Mouse (Mus musculus) inflammation-experienced regulatory T-cells, adult 6 months (primary cell): ENCODE data around the gene Lingo2. TPM values are rescaled to one million over a fixed set of nuclear protein-coding genes. Genes with fewer than 3 reads are reported as not detected.

Experiments used
- ATAC-seq: one replicate; pipeline ENCODE4 v1.8.0; 2017
- polyA plus RNA-seq, 3 experiments: library from polyadenylated mRNA; unstranded; fragments of 100-300 nt; shearing (Covaris generic); gene quantifications; one replicate each; pipeline ENCODE4 v1.2.1; 2017

The Lingo2 gene
- polyA plus RNA-seq, 3 experiments from 2014 or later = 0.09 TPM; not detected in 2

DNA sequence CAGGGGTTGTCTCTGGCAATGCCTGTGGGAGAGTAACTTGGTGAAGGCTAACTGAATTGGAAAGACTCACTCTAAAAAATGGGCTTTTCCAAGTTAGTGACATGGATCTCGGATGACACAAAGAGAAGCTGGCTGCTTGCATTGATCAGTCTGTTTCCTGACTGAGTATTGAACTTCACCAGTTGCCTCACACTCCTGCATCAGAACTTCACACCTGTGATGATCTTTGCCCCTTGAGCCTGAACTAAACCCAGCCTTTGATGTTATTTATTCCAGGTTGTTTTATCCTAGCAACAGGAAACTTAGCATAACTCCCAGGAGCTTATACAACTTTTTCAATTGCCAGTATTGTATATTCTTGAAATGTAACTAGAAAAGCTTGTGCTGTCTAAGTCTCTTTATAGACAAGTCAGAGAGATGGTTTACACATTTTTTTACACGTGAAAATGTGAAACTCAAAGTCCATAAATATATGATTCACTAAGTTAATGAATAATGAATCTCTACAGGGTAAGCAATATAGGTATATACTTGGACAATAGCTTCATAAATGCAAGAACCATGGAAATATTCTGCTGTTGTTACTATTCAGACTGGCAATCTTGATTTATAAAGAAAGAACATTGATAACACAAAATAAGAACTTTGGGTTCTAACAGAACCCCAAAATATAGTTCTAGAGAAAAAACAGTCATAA lies 410.7 kb downstream of the Lingo2 start:
- ATAC-seq = no peak

DNA sequence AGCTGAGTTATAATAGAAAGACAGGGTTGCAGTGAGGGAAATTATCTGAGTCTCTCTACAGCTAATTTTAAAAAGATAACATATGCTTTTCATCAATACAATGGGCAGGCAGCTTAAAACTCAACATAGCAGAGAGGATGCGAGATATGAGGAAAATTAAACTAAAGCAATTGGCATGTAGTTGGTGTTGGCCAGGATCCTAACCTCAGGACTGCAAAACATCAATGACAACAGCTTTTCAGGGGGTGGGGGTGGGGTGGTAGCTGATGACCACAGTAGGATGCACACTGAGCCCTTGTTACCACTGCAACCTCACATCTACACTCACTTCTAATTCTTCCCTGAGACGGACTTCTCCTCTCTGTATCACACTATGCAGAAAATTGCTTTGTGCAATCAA lies 417.7 kb downstream of the Lingo2 start:
- no peak for ATAC-seq

DNA sequence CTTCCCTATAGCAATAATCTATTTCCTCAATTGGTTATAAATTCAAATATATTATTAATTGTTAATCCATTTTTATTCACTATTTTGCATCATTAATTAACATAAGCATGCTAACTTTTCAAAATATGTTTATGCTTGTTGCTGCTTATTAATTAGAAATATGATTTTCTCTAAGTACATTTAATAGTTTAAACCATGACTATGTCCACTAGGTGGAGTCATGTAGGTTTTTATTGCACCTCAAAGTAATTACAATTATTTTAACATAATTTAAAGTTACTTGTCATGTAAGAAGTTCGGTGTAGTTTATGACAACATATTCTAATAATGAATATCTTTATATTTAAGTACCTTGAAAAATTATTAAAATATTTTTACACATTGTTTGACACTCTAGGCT lies 461.3 kb downstream of the Lingo2 start:
- no peak for ATAC-seq

DNA sequence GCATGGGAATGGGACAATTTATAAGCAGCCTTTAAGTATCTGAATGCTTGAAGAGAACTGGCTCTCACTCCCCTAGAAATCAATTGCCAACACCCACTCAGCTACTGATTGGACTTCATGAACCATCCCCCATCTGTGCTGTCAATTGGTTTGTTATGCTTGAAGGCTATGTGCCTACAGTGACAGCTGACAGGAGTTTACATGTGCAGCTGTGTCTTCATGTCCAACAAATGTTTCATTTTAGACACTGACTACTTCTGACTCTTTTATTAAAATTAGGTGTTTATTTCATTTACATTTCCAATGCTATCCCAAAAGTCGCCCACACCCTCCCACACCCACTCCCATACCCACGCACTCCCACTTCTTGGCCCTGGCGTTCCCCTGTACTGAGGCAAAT lies 516.3 kb downstream of the Lingo2 start:
- ATAC-seq = no peak

DNA sequence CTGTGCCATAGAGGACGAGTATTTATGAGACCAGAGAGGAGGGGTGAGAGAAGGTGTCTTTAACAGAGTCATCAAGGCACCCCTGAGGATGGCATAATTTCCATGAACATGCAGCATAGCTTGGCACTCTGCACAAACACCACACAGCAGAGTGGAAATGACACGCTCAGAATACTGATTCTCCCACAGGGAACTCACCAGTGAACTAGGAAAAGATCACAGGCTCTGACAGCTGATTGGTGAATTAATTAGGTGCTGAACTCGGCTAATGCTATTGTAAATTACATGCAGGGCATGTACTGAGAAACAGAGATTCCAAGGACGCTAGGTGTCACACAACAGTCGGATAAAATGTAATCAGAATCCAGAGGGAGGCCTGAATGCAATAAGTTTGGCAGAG lies 525.4 kb downstream of the Lingo2 start:
- no peak for ATAC-seq

DNA sequence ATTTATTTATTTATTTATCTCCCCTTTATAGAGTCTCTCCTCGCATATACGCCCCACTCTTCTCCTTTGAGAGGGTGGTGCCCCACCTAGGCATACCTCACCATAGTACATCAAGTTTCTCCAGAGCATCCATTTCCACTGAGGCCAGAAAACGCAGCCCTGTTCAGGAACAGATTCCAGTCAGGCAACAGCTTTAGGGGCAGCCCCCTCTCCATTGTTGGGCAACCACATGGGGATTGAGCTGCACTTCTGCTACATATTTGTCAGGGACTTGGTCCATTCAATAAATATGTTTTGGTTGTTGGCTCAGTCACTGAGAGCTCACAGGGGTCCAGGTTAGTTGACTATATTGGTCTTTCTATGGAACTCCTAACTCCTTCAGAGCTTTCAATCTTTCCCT lies 544.2 kb downstream of the Lingo2 start:
- no peak for ATAC-seq

DNA sequence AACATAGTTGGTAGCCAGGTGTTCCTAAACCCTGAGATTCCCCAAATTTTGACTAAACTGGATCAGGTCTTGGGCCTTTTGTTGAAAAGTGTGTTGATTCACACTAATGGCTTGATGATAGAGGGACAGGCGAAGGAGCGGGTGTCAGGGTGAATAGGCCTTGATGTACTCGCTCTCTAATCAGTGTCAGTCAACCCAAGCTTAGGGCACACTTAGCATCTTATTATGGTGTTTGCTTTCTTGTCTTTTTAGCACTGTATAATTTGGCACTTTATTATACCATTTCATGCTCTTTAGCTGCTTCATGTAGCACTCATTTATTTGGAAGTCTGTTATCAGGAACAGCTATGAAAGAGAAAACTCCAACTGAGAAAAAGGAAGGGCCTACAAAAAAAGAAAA lies 582.6 kb downstream of the Lingo2 start:
- ATAC-seq = no peak

DNA sequence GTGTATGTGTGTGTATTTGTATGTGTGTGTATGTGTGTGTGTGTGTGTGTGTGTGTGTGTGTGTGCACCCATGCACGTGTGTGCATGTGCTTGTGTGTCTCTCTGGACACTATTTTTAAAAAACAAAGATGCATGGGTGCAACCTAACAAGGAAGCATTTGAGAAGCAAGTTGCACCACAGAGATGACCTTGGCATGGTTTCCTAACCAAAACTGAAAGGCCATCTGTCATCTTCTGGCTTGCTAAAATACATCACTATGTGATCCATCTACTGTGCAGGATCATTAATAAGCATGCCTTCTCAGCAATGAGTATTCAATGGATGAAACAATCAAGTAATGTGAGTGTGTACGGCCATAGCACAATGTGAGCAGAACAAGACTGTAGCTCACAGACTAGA lies 597.1 kb downstream of the Lingo2 start:
- no peak for ATAC-seq

DNA sequence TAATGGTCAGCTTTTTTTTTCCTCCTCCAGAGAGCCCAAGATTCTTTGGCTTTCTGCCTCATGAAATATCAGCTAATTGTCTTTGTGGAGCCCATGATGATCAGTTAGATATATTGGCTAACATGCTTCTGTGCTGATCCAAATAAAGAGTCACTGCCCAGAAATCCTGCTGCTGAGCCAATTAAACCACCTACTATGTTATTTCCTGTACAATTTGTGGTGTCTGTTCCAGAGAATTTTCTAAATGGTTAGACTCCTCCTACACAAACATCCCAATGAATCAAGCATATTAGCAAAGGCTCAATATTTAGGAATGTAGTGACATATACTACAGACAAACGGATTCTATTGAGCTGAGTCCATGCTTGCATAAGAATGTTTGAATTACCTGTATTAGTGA lies 619.8 kb downstream of the Lingo2 start:
- ATAC-seq = no peak

DNA sequence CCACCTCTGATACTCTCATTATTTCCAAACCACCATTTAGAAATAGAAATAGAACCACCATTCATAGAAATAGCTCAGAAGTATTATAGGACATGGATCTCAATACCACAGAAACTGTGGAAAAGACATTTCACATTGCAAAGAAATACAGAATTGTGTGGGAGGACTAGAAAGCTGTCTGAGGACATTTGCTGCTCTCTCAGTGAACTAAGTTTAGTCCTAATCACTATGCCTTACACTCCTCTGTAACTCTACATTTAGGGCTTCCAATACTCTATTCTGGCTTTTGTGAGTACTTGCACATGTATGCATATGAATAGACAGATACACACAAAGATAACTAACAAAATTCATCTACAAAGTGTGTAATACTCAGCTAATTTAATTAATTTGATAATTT lies 625.9 kb downstream of the Lingo2 start:
- no peak for ATAC-seq

DNA sequence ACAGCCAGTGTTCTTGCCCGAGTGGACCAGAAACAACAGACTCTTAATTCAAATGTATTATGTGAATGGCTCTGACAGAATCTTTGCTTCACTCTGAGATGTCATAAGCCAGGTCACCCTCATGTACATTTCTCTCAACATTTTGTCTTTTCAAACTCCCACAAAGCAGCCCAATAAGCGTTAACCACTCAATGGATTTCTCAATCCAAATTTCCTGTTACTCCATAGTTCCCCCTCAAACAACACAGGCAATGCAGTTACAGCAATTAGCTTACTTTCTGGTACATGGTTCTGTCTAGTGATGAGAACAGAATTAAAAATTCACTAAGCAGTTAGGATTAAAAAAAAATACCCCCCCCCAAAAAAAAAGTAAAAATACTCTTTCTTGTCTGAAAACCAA lies 638.5 kb downstream of the Lingo2 start:
- ATAC-seq = no peak

DNA sequence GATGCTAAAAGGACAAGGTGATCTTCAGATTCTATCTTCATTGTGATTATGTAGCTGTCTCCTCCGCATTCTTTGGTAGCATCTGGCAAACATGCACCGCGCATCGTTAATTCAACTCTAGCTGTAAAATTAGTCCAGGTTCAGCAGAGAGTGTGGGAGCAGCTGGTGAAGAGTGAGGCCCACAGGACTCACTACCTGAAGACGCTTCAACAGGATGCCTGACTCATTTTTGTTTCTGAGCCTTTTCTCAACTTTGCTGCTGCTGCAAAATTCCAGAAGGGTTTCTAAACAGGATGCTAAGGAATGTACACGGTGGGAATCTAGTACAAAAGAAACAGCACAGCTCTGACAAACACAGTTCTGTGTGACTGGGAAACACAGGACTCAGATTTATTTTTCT lies 640.1 kb downstream of the Lingo2 start:
- no peak for ATAC-seq

DNA sequence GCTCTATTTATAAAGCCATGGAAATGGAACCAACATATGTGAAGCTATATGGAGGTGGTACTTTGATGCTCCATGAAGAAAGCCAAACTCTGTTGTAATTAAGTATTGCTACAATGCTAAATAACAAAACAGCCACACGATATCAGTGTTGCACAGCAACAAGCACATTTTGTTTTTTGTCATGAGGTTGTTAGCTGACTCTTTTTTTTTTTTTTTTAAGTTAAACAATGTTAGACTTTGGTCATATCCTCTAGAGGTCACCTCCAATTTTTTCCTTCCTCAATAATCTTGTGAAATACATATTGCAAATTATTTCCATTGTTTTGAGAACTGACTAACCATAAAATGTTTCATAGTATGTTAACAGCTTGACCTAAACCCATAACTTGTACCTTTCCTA lies 646.3 kb downstream of the Lingo2 start:
- ATAC-seq = no peak

DNA sequence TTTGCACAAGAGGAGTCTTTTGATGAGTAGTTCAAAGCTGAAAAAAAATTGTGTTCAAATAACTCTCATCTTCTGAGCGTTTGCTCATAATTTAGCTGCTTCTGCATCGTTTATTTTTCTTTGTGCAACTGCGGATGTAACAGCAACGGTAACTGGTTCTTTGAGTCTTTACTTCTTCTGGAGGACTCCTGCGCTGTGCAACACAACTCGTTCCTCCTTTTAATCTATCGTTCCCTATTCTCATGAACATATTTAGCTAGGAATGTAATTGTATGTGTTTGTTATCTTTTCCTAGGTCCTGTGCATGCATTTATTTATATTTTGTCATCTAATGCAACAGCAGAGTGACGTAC lies 661.9 kb downstream of the Lingo2 start:
- ATAC-seq = no peak

DNA sequence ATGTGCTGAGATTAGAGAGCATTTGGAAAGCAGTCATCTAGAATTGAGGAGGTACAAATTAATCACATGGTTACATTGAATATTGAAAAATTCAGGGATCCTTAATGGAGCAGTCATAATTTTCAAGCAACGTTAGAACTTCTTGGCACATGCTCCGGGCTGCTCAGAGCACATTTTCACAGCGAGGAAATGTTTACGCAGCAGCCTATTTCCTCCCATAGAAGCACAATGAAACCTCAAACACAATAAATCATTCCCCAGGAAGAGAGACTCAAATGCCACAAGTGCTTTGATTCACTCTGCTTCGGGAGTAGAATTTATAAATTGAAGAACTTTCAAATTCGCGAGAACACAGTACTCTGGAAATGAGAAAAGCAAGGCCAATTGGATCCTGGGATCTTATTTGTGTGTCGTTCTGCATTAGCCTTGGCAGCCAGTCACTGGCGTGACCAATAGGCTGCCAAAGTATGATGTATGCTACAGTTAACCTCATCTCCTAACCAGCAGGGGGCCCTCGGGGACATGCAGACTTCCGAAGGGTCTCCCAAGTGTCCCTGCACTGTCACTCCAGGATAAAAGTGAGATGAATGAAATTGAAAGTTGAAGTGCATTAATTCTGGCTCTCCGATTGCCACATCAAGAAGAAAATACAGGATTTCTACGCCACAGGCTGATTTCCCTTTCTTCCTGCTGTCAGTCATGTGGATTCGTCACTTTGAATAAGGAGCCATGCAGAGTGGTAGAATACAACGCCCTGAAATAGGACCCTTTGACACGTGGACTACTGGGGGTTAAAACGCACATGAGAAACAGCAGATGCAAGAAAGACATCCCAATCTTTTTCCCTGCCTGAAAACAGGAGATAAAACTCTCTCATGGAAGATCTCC lies 662.5 kb downstream of the Lingo2 start:
- ATAC-seq = no peak

DNA sequence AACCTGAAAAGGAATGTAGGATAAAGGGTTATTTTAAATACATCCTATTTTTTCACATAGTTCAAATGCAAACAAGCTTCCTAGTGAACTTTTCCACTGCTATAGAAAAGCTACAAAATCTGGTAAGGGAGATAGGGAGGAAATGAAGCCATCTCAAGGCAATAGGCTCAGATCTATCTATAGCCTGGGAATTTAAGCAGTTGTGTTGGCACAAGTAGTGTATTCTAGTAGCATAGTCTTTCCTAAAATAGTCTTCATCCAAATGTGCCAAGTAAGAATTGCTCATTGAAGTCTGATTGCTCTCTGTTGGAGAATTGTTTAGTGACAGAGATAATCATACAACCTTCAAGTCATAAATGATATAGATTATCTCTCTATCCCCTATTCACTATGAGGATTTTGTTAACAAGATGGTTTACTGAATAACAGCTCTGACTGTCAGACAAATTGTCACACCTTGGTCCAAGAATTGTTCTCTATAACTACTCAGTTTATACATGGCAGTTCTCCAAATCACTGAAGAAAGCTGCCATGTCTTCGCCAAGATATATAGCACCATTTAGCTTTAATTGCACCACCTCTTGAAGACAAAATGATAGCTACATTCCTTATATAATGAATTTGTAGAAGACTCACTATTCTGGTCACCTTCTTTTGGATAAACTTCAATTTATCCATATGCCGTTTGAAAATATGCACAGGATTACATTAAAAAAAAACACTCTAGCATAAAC lies 688.9 kb downstream of the Lingo2 start:
- ATAC-seq = no peak

DNA sequence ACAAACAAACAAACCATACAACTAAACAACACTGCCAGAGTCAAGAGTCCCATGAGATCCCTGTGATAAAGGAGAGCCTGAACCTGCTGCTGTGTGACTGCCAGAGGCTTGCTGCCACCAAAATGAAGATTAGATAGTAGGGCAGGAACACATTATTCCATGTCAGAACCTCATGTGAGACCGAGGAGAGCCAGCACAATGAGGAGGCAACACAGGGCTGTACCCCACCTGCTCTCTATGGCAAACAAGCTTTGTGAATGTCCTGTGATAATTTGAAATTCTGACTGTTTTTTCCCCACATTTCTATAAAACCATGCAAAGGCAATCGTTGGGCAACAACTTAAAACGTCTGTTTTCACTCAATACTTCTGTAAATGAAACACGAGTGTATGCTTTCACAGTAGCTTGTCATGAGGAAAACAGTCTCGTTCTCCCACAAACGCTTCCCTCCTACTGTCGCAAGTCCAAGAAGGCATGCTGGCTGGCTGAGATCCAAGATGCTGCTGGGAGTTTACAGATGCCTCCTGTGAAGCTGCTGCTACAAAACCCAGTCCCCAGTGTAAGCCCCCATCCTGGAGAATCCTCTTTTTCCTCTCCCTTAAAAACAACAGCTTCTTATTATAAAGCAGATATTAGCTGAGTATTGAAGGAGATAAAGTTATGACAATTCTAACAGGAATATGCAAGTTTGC lies 765.2 kb downstream of the Lingo2 start:
- ATAC-seq = no peak

DNA sequence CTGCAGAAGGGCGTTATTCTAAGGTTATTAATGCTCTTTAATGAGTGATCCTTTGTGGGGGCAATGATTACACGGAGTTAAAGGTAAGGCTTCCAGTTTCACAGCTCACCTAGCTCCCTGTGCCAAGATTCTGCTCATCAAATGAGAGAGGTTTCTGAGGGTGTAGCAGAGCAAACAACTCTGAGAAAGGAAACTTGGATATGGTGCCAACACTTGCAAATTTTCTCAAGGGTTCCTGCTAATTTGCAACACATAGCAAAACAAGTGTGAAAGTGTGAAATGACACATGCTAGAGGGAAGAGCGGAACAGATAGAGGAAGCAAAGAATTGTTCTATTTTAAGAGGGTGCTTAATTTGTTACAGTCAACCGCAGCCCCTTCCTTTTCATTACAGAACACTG lies 767.9 kb downstream of the Lingo2 start:
- no peak for ATAC-seq

DNA sequence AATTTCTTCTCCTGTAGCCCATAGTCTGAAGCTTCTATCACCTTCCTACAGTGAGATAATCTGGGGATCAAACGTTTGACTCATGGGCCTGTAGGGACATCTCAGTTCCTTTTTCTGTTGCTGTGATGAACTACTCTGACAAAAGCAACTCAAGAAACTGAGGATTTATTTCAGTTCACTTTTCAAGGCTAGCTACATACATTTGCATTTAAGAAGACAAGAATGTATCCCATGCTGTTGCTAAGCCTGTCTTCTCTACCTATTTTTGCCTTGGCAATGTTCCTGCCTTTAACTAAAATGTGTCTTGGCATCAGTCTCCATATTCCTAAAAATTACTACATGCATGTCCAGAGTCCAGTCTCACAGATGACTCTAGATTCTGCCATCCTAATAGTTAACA lies 781.4 kb downstream of the Lingo2 start:
- ATAC-seq = no peak

DNA sequence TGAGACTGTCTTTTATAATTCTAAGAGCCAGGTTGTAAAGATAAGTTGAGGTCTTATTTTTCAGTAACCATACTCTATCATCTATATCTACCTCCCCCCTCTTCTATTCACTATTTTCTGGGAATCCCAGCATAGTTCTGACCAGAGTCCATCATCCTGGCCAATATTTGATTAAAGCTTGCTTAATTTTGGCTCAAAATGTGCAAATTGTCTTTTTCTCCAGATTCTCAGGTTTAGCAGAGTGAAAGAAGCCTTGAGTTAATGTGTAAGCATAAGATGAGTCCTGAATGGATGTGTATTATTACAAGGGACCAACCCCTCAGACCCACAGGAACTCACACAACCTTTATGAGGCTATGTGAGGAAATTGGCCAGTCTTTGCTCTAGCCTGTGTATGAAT lies 820.2 kb downstream of the Lingo2 start:
- no peak for ATAC-seq

DNA sequence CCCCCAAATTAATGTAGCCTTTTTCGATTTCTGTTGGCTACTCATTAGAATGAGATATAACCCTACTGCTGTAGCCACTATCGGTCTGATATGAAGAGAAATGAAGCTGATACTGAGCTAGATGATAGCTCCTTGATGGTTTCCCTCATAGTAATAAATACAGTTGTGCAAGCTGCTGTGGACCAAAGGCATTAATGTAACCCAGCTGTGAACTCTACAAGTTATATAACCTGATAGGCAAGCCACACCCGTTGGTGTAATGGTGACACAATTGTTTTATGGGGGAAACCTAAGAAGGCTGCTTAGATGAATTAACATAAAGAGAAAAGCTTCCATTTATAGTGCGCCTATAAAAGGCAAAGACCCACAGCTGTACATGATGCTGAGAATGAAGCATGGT lies 856.1 kb downstream of the Lingo2 start:
- no peak for ATAC-seq

DNA sequence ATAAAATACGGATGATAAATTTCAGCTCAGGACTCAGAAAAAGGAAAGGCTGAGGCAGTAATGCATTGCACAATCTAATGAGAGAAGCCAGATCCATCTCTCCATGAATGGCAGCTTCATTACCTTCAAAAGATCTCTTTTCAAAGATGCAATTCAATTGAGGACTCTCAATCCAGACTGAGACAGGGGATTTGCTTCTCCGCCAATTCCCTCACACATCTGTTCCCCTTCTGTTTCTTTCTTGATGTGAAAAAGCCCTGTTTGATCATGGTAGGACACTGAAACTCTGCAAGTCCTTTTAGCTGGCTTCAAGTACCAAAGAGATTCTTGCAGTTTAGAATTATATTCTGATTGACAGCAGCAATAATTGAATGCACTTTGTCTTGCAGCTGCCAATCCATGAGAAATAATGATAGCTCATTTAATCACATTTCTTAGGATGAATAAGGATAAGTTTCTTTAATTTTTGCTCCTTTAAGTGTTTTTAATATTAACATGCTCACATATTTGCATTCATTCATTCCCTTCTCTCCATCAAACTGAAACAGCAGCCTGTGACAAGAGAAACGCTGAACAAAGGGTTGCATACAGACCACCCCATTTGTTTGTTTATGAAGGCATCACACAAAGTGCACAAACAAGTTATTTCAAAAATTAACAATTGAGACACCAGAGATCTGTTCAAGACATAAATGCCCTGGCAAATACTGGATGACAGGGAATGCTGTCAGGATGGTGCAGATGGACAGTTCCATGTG lies 870.3 kb downstream of the Lingo2 start:
- ATAC-seq = no peak
